Mouse (Mus musculus) spleen, adult 12 weeks (tissue): ENCODE data around the gene Rpl39.
"Not testable (repeated sequence)": the region's sequence is repeated elsewhere in the genome, so short reads cannot be mapped to it uniquely, and the experiment has no call there.

Source experiments
- DNase-seq: peaks from one replicate; pipeline ENCODE4 v3.0.0; 2022; ENCODE audit warnings: low spot score

Rpl39 gene

DNA sequence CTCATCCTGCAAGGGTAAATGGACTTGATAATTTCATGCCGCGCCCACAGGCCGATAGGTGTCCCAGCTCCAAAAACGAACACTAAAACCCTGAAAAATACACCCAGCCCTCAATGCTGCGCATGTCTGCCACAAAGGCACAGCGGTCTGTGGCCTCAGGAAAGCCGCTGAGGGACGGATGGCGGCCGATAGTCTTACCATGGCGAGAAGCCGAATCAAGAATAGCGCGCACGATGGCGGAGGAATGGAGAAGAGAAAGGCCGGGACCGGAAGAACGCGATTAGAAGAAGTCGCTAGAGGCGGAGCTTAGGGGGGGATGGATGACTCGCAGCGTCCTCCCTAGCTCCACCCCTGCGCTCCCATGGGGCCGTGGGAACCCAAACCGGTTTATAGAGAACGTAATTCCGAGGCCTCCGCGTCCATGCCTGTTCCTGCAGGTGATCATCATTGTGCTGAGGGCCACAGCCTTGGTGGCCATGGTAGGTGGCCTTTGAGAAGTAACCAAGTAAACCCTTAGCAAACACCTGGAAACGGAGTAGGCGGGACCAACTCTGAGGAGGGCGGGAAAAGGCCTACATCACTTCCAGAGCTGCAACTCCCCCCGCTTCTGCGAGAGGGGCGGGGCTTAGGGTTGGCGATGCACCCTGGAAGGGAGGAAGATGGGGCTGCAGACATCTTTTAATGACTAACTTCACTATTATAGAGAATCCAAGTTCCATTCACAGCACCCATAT, at the start of gene Rpl39:
Gene Rpl39 (minus strand): TSS at position 476 of the 734 bp plus-strand sequence.
- DNase-seq, result peak; percentile 84

DNA sequence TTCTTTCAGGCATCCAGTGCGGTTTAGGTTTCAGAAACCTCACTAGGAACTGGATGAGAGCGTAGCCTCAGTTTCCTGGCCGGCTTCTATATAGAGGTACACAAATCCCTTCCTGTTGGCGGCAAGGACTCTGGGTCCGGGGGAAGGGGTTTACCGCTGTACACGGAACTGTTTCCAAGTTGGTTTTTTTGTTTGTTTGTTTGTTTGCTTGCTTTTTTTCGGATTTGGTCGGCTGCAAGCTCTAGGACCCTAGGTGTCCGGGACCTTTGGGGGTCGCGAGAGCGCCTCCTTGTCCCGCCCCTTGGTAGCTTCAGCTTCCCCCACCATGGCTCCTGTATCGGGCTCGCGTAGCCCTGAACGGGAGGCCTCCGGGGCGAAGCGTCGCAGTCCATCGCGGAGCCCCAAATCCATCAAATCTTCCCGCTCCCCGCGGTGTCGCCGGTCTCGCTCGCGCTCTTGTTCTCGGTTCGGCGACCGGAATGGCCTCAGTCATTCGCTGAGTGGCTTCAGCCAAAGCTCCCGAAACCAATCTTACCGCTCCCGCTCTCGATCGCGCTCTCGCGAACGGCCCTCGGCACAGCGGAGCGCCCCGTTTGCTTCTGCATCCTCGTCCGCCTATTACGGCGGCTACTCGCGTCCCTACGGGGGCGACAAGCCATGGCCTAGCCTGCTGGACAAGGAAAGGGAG, 41.6 kb upstream of the Rpl39 start, which contains the start of gene Nkap:
Gene Nkap (plus strand): TSS at position 125 of the 688 bp plus-strand sequence.
- peak; percentile 51 for DNase-seq

DNA sequence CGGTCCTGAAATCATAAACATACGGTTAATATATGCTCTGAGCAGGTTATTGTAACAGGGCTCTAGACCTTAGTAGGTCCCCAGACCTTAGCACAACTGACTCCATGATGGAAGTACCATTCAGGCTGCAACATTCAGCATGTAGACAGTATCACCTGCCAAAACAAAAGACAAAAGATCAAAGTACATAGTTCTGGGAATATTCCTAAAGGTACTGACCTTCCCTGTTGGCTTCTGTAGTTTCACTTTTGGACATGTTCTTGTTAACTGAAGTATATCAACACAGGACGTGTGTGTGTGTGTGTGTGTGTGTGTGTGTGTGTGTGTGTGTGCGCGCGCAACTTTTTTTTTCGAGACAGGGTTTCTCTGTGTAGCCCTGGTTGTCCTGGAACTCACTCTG, 40.3 kb upstream of the Rpl39 start:
- DNase-seq, result no peak

DNA sequence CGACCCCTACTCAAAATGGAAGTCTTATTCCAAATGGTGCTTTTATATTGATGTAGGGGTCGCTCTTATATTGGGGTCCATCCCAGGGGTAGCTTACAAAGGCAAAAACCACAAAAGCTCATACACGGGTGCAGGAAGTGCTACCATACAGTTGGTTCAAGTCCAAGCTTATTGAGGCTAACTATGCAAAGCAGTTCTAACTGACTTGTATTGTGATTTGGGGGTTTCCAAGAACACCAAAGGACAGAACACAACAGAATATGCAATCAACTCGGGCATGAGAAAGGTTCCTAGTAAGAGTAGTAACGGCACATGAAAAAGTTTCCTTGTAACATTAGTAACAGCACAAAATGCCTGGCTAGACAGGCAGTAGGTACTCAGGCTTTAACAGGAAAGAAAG, 35.0 kb upstream of the Rpl39 start:
- DNase-seq, result no peak

DNA sequence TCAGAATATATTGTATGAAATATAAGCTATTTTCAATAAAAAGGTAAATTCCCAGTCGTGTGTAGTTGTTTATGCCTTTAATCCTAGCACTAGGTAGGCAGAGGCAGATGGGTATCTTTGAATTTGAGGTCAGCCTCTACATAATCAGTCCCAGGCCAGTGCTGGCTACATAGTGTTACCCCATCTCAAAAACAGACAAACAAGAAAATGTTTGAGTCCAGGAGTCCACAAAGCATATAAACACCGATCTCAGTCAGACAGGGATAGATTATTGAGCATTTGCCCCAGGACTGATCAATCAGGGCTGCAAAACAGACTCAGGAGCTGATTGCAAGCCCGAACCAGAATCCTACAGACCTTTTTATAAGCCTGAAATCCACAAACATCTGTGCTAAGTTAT, 34.4 kb upstream of the Rpl39 start:
- no peak for DNase-seq

DNA sequence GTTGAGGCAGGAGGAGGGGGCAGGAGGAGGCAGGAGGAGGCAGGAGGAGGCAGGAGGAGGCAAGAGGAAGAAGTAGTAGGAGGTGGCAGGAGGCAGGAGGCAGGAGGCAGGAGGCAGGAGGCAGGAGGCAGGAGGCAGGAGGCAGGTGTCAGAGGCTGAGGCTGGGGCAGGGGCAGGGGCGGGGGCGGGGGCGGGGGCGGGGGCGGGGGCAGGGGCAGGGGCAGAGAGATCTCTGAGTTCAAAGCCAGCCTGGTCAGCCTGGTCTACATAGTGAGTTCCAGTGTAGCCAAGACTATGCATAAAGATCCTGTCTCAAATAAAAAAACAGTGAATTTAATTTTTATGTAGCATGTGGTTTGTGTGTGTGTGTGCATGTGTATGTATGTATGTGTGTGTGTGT, 31.9 kb upstream of the Rpl39 start:
- DNase-seq, result no peak

DNA sequence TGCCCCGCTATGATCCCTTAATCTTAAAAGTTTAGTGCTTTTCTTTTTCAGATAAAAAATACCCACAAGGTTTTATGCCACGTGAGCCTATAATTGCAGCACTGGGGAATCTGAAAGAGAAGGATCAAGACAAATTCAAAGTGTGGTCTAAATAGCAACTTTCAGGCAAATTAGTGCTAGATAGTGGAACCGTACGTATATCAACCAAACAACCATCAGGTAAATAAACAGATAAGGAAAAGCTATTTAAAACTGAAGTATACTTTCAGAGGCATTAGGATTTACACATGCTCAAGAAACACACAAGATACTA, 25.6 kb upstream of the Rpl39 start:
- DNase-seq, result no peak

DNA sequence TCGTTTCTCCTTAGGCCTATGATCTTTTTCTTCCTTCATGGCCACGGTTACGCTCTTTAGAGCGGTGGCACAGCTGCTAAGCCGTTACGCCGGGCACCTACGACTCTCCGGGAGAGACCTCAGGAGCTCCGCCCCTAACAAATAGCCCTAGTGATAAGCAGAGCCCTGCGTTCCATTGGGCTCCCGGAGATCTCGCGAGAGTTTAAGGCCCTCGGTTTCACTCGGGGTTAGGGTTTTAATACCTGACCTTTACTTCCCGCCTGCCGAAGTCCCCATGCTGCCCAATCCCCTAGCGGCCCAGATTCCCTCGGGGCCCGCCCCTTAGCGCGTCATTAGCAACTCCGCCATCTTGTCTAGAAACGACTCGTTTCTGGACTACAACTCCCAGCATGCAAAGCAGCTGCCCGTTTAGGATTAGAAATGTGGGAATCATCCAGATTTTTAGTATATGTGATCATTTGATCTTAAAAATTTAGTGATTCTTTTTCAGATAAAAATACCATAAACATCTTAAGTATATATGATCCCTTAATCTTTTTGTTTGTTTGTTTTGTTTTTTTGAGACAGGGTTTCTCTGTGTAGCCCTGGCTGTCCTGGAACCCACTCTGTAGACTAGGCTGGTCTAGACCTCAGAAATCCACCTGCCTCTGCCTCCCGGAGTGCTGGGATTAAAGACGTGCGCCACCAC, 25.1 kb upstream of the Rpl39 start, which contains the start of gene Upf3b:
Gene Upf3b (minus strand): TSS at position 130 of the 688 bp plus-strand sequence.
- DNase-seq, result peak; percentile 81

DNA sequence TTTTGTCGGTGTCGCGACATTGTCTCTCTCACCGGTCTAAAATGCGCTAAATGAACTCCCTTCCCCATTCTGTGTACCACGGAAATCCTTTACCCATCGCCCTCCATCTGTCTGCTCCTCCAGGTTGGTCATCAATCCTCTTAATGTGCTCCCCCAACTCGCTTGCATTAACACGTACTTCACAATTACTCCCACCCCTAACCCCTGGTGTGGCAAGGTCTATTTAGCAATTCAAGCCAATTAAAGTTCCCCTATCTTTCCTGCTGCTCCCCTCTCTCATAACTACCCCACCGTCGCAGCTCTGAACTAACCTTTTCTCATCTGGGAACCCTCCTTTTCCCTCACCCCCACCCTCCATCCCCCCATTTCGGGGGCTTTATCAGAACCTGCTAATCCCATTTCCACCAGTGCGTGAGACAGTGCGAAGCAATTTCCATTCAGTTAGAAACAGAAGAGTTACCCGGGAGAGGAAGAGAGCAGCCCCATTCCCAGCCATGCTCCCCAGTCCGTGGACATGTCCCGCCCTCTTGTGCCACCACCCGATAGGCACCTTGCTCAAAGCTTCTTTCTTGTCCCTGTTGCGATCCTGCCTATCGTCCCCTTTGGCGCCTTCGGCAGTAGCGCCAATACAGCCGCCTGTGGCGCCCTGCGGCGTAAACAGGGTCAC, 24.5 kb upstream of the Rpl39 start:
- DNase-seq, result no peak

DNA sequence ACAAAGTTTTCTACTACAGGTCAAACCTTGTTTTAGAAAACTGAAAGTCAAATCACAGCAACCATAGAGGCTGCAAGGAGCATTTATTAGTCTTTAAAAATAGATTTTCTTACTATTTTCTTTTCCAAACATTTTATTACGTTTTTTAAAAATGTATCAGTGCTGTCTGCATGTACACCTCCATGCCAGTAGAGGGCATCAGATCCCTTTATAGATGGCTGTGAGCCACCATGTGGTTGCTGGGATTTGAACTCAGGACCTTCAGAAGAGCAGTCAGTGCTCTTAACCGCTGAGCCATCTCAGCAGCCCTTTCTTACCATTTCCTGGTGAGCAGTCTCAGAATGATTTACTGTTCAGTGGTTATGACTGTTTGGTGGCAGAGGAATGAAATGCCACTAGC, 18.6 kb upstream of the Rpl39 start:
- DNase-seq, result no peak

DNA sequence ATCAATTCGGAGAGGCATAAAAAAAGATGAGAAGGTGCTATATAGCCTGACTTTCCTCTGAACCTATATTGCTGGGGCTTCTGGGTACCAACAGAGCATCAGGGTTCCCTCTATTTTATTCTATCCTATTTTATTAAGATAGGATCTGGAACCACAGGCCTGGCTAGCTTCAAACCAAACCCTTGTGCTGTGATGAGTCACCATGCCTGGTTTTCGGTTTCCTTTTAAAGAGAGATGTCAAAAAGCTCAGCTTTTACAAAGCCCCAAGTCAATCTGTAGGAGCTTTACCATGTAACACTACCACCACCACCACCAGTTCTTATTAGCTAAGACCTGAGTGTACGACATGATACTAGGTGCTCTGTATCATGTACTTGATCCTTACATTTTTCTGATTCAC, 13.5 kb upstream of the Rpl39 start:
- no peak for DNase-seq

DNA sequence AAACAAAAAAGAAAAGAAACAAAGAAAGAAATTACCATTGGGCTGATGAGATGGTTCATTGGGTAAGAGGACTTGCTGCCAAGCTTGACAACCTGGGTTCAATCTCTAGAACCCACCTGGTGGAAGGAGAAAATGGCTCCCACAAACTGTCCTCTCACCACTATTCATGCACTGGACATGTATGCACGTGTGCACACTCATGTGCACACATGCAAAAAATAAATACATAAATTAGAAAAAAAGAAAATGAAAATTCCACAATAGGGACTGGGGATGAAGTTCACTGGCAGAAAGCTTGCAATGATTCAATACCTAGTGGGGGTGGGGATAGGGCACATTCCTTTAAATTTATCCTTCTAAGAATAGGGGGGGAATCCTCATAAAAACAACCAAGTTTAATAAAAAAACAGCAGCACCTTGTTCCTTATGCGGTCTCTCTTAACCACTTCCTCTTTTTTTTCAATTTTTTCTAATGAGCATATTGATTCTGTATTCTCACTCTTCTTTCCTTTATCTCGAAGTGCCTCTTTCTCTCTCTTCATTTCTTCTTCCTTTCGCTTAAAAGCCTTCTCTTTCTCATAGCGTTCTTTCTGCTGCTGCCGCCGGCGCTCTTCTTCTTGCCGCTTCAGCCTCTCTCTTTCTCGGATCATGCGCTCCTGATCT, 10.0 kb upstream of the Rpl39 start:
- no peak for DNase-seq

DNA sequence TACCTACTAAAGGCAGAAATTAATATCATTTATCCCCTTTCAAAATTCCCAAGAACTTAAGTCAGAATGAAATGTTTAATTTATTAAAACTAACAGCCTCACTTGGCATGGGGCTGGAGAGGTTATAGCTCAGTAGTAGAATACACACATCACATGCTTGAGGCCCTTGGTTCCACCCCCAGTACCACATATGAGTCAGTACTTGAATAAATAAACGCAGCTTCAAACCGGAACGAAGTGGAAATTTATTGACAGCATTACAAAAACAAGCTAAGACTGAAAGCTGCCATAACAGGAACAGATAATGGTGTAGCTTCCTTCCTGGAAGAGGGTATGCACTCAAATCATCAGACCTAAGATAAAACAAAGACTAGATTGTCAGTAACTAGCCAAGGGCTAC, 6.3 kb upstream of the Rpl39 start:
- DNase-seq, result no peak

DNA sequence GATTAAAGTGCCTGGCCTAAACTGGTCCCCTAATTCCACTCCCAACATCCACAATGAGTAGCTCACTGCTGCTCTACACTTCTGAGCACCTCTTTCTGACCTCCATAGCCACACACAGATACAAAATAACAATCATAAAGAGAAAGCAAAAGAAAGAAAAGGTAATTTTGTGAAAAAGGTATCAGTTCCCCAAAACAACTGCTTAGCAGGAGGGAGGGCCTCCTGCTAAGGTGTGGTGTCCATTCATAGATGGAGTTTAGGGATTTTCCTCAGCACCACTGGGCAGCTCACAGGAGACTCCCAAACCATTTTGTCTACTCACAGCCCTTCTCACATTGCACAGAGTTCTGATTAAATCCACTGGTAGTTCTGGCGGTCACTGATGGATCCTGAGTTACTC, 3.6 kb upstream of the Rpl39 start:
- DNase-seq, result no peak

DNA sequence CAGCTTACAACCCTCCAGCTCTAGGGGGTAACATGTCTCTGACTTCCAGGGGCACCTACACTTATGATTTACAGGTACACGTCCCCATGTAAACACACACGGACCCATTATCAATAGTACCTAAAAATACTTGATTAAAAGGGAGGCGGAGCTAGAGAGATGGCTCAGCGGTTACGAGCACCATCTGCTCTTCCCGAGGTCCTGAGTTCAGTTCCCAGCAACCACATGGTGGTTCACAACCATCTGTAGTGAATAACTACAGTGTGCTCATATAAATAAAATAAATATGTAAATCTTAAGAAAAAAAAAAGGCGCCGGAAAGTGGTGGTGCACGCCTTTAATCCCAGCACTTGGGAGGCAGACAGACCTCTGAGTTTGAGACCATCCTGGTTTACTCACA, 463 bp upstream of the Rpl39 start:
- DNase-seq, result no peak

DNA sequence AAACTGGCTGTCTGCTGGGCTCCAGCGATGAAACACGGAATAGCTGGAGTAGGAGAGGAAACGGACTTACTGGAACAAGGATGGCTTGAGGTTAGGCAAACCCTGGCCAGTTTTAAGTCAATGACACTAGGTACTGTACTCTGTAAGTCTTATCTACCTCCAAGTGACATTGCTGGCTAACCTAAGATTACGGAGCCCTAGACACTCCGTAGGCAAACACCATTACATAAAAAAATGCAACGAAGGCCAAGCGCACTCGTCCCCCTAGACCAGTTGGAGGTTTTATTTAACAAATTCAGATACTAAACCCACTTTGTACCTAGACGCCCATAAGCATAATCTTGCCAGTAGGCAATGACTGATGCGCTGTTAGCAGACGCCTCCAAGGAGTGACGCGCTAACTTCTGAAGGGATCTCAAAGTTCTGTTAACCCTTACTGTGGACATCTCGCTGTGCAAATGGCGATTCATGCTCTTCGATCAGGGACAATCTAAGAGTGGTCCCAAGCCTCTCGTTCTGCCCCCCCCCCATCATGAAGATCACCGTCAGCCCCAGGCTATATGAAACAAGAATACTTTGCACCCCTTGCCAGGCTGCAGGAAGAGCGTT, 780 bp downstream of the Rpl39 start:
- DNase-seq, result peak; percentile 4

DNA sequence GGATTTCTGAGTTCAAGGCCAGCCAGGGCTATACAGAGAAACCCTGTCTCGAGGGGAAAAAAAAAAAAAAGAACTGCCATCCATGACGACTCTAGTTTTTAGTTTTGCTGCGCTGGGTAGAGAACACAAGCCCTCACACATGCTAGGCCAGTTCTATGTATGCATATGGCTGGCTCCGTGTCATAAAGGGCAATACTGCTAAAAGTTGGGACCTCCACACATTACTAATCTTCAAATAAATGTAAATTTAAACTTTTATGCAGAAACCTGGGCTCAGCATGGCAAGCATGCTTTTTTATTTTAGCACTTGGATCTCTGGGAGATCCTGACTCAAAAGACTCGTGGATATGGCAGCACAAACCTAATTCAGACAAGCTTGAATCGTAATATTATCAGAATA, 4.0 kb downstream of the Rpl39 start:
- DNase-seq, result no peak

DNA sequence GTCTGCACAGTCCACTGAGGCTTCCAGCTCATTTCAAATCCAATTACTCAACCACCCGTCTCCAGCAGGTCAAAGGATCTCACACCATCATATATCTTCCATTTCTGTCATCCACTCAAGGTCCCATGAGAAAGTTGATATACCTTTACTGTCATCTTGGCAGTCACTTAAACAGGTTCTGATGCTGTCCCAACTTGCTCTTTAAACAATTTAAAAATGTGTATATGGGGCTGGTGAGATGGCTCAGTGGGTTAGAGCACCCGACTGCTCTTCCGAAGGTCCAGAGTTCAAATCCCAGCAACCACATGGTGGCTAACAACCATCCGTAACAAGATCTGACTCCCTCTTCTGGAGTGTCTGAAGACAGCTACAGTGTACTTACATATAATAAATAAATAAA, 4.9 kb downstream of the Rpl39 start:
- not testable (repeated sequence) for DNase-seq

DNA sequence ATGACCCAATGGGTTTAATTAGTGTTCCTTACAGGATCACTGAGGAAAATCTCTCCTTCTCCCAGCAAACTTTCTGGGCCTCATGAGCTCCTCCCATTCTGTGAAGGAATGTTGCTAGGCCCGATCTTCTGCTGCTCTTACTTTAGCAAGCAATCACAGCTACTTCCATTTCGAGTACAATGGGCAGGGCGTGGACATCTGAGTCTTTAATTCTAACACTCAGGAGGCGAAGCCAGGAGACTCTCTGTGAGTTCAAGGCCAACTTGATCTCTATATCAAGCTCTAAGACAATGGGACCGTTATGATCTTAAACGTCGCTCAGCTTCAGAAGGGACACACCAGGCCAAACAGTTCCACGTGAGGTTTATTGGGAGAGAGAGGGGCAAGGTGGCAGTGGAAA, 8.6 kb downstream of the Rpl39 start:
- DNase-seq, result no peak

DNA sequence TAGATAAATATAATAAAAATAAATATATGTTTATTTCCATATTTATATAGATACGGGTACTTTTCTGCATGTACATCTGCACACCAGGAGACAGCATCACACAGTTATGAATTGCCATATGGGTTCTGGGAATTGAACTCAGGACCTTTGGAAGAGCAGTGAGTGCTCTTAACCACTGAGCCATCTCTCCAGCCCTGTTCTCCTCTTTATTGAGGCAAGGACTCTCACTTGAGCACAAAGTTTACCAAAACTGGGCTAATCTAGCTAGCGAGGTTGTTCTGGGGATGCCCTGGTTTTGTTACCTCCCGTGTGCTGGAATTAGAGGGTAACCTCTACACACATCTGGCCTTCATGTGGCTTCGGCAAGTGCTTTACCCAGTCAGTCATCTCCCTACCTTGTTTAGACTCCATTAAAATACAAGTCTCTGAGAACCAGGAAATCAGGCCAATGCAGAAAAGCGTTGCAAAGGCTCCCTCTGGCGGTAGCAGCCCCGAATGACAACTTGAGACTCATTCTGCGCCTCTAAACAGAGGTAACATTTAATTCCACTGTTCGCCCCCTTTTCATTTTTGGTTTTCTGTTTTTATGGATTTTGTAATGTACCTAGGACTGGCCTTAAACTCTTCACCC, 10.8 kb downstream of the Rpl39 start:
- peak; percentile 37 for DNase-seq

DNA sequence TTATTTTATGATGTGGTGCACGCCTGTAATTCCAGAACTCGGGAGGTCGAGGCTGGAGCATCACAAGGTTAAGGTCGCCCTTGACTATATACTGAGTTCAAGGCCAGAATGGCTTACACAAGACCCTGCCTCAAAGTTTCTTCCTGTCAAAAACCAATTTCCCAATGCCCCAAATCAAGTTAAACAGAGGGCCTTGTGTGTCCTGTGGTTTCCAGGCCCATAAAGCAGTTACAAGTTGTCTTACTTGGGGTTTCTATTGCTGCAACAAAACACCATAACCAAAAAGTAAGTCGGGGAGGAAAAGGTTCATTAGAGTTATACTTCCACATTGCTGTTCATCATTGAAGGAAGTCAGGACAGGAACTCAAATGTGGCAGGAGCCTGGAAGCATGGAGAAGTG, 16.4 kb downstream of the Rpl39 start:
- DNase-seq, result no peak
